Mouse (Mus musculus) neural tube, embryonic 11.5 days (tissue): ENCODE results near the gene Acot13. TPM values are rescaled to one million over a fixed set of nuclear protein-coding genes. Genes with fewer than 3 reads are reported as not detected.
A peak's percentile ranks its signal among the peaks of the same experiment; 100 is the strongest.

Source experiments
- ATAC-seq: fragments of 200-750 bp; cut with Nextera tagmentation; 2 replicates; pipeline ENCODE4 v1.8.0; 2017; ENCODE audit warnings: moderate number of reproducible peaks, mild to moderate bottlenecking, moderate TSS enrichment, moderate library complexity; ENCODE audit not compliant: insufficient read depth, low FRiP score, low TSS enrichment
- DNase-seq: peaks from one replicate; pipeline ENCODE4 v3.0.0-alpha.2; 2015; ENCODE audit warnings: low spot score
- H3K27ac ChIP-seq: fragments of 300-500 bp; sonication (generic); 2 replicates; pipeline ENCODE4 v1.5.1; 2014; ENCODE audit warnings: low read depth, mild to moderate bottlenecking, low read length
- H3K27me3 ChIP-seq: fragments of 300-500 bp; sonication (generic); 2 replicates; pipeline ENCODE4 v1.6.1; 2014; ENCODE audit warnings: mild to moderate bottlenecking, low read length, mixed read lengths; ENCODE audit not compliant: control insufficient read depth, insufficient read depth
- H3K36me3 ChIP-seq: fragments of 300-500 bp; sonication (generic); 2 replicates; pipeline ENCODE4 v1.6.1; 2014; ENCODE audit warnings: mild to moderate bottlenecking, low read length, moderate library complexity, mixed read lengths; ENCODE audit not compliant: control insufficient read depth, insufficient read depth
- H3K4me1 ChIP-seq: fragments of 300-500 bp; sonication (generic); 2 replicates; pipeline ENCODE4 v1.6.1; 2014; ENCODE audit warnings: low read length, mixed read lengths; ENCODE audit not compliant: control insufficient read depth, insufficient read depth
- H3K4me2 ChIP-seq: fragments of 300-500 bp; sonication (generic); 2 replicates; pipeline ENCODE4 v1.6.1; 2014; ENCODE audit warnings: low read depth, mild to moderate bottlenecking, moderate library complexity
- H3K4me3 ChIP-seq: fragments of 300-500 bp; sonication (generic); 2 replicates; pipeline ENCODE4 v1.5.1; 2014; ENCODE audit warnings: low read depth, low read length
- H3K9ac ChIP-seq: fragments of 300-500 bp; sonication (generic); 2 replicates; pipeline ENCODE4 v1.6.1; 2014; ENCODE audit warnings: mild to moderate bottlenecking, low read length
- H3K9me3 ChIP-seq: fragments of 300-500 bp; sonication (generic); 2 replicates; pipeline ENCODE4 v1.6.1; 2016; ENCODE audit warnings: low read length; ENCODE audit not compliant: control insufficient read depth
- WGBS: fragments of 180-500 bp; shearing (Covaris S2); extraction: QIAGEN DNeasy Blood & Tissue Kit; methylation state at CpG from one replicate; pipeline ENCODE4 v1.1.7; 2014; 5-methylcytosine and 5-hydroxymethylcytosine counted together
- polyA plus RNA-seq: library from polyadenylated mRNA; unstranded; fragments of >200 nt; fragmentation: Nextera tagmentation; extraction: Ambion mirVana; gene quantifications from 2 replicates; pipeline ENCODE4 v1.2.1, GENCODE M21; 2014

Acot13 gene
- 48.5 and 55.1 TPM in 2 replicates for polyA plus RNA-seq

GRCm38 (mm10) chr13:24831353-24832130 lies at the start of gene Acot13, which contains the start of gene Tdp2:
TSS of gene Acot13 (minus strand) at chr13:24831540.
TSS of gene Tdp2 (plus strand) at chr13:24831679.
- Histone ChIP-seq H3K27me3 (no peaks in the 10 kb centered on the region), H3K9ac (peak within 1 kb of the TSS; percentile 93), H3K4me1 (peaks cover 8% of the 10 kb centered on the region; the same call in 1 of the 2 replicates), H3K4me2 (peak within 1 kb of the TSS; percentile 81), H3K4me3 (peak within 1 kb of the TSS; percentile 91), H3K9me3 (no peaks in the 10 kb centered on the region), H3K27ac (peak within 1 kb of the TSS; percentile 89), H3K36me3 (no peaks in the 10 kb centered on the region)
- DNase-seq (peak; percentile 99), ATAC-seq (peak; percentile 97)
- WGBS = under 1% methylated on average over 88 of the region's 90 CpGs

GRCm38 (mm10) chr13:24880704-24881103 lies 49.4 kb upstream of the Acot13 start:
- Histone ChIP-seq H3K27ac (no peak overlapping the region), H3K36me3 (no peaks in the 10 kb centered on the region), H3K9me3 (no peaks in the 10 kb centered on the region), H3K27me3 (no peaks in the 10 kb centered on the region), H3K4me2 (no peak overlapping the region), H3K4me3 (no peak overlapping the region), H3K4me1 (no peaks in the 10 kb centered on the region), H3K9ac (no peak overlapping the region)
- DNase-seq (no peak), ATAC-seq (no peak)
- 94% methylated on average over 5 of the region's 5 CpGs for WGBS

- WGBS = 83% methylated on average over 6 of the region's 6 CpGs
- Histone ChIP-seq H3K9ac (no peak overlapping the region), H3K4me3 (no peak overlapping the region), H3K4me1 (no peaks in the 10 kb centered on the region), H3K27ac (no peak overlapping the region), H3K36me3 (no peaks in the 10 kb centered on the region), H3K27me3 (no peaks in the 10 kb centered on the region), H3K4me2 (no peak overlapping the region), H3K9me3 (no peaks in the 10 kb centered on the region)
- no peak for ATAC-seq
- DNase-seq = no peak
Measured at GRCm38 (mm10) chr13:24880208-24880607, 48.9 kb upstream of the Acot13 start.

DNA sequence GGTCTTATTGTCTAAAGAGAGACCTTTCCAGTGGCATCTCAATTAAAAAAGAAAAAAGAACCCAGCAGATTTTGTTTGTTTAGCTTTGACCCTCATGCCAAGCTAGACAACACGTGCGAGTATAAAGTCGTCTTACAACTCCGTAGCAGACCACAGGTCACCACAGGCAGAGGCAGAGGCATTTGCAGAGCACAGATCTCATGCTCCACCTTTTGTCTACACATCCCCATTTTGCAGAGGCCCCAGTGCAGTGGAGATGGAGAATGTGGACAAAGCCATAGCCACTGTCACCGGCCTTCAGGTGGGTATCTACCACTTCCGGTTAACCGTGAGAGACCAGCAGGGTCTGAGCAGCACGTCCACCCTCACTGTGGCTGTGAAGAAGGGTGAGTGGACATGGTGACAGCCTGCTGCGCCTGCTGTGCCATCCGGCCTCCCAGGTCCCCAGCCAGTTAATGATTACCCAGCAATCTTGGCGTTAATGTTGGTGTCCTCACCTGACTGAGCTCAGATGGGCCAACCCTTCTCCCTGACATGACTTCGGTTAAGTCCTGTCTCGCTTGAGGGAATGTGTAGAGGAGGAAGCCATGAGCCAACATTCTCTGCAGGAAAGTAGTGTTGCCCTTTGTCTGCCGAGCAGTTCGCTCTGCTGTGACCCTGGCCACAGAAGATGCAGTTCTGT lies 48.2 kb upstream of the Acot13 start:
- Histone ChIP-seq H3K27ac (no peak overlapping the region), H3K4me1 (no peaks in the 10 kb centered on the region), H3K9ac (no peak overlapping the region), H3K9me3 (no peaks in the 10 kb centered on the region), H3K4me2 (no peak overlapping the region), H3K27me3 (no peaks in the 10 kb centered on the region), H3K4me3 (no peak overlapping the region), H3K36me3 (no peaks in the 10 kb centered on the region)
- ATAC-seq = no peak
- no peak for DNase-seq
- 88% methylated on average over 15 of the region's 15 CpGs for WGBS

DNA sequence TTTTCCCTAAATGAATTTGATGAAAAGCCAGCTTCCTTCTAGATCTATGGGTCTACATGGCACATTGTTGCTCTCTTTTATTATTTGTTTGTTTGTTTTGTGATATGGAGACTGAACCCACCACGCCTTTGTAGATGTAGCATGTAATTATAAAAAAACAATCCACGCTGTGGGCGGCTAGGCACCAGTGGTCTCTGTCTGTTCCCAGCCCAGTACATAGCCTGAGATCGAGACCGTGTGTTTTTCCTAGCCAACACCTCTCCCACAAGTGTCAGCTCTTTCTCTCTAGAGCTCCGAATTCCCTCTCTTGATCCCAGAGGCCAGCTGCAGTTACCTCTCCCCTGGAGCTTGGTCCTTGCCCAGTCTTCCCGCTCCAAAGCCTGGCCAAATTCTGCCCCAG lies 36.9 kb upstream of the Acot13 start:
- Histone ChIP-seq H3K27ac (no peak overlapping the region), H3K9me3 (no peaks in the 10 kb centered on the region), H3K36me3 (no peaks in the 10 kb centered on the region), H3K4me3 (no peak overlapping the region), H3K4me2 (no peak overlapping the region), H3K9ac (no peak overlapping the region), H3K27me3 (no peaks in the 10 kb centered on the region), H3K4me1 (no peaks in the 10 kb centered on the region)
- DNase-seq = no peak
- no peak for ATAC-seq
- 84% methylated on average over 7 of the region's 7 CpGs for WGBS

DNA sequence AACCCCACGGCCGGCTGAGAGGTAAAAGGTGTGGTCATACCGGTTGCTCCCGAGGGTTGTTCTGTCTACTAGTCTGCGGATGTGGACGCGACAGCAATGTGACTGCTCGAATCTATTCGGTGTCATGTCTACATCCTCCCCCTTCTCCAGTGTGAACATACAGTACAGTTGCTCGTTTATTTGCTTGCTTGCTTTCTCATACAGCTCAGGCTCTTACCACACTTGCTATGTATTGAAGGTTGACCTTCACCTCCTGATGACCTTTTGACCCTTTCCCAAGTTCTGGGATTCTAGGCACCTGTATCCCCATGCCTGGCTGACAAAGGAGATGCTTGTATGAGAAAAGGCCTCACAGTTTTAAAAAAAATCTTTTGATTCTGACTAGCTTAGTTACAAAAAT lies 36.4 kb upstream of the Acot13 start:
- Histone ChIP-seq H3K27ac (no peak overlapping the region), H3K36me3 (no peaks in the 10 kb centered on the region), H3K4me1 (no peaks in the 10 kb centered on the region), H3K27me3 (no peaks in the 10 kb centered on the region), H3K9me3 (no peaks in the 10 kb centered on the region), H3K9ac (no peak overlapping the region), H3K4me3 (no peak overlapping the region), H3K4me2 (no peak overlapping the region)
- 94% methylated on average over 10 of the region's 10 CpGs for WGBS
- ATAC-seq (no peak), DNase-seq (no peak)

GRCm38 (mm10) chr13:24866430-24867402 lies 35.4 kb upstream of the Acot13 start:
- no peaks in the 10 kb centered on the region for H3K9me3 ChIP-seq
- H3K4me3 ChIP-seq = no peak overlapping the region
- H3K9ac ChIP-seq = no peak overlapping the region
- WGBS = 66% methylated on average over 9 of the region's 9 CpGs
- H3K27me3 ChIP-seq = no peaks in the 10 kb centered on the region
- H3K36me3 ChIP-seq = no peaks in the 10 kb centered on the region
- DNase-seq = no peak
- no peak for ATAC-seq
- H3K27ac ChIP-seq = no peak overlapping the region
- no peak overlapping the region for H3K4me2 ChIP-seq
- no peaks in the 10 kb centered on the region for H3K4me1 ChIP-seq

GRCm38 (mm10) chr13:24862520-24862919 lies 31.2 kb upstream of the Acot13 start:
- WGBS = 64% methylated on average over 7 of the region's 7 CpGs
- Histone ChIP-seq H3K4me3 (no peak overlapping the region), H3K4me1 (no peaks in the 10 kb centered on the region), H3K27ac (no peak overlapping the region), H3K9me3 (no peaks in the 10 kb centered on the region), H3K36me3 (no peaks in the 10 kb centered on the region), H3K9ac (no peak overlapping the region), H3K27me3 (no peaks in the 10 kb centered on the region), H3K4me2 (no peak overlapping the region)
- DNase-seq (peak; percentile 38), ATAC-seq (no peak)
